Mouse (Mus musculus) lung, postnatal 0 days (tissue): ENCODE measurements around the gene Lmtk3.

ENCODE experiments used
- CTCF ChIP-seq: IDR thresholded peaks from 2 replicates; pipeline ENCODE4 v1.5.1; 2016; ENCODE audit warnings: antibody characterized with exemption, mild to moderate bottlenecking
- EP300 ChIP-seq: IDR thresholded peaks from 2 replicates; pipeline ENCODE4 v1.6.1; 2016; ENCODE audit warnings: antibody characterized with exemption, mild to moderate bottlenecking, control low read depth

- TF ChIP-seq CTCF (no peak), EP300 (no peak)
Observed at GRCm38 (mm10) chr7:45767500-45767899, 16.0 kb upstream of the Lmtk3 start.
